Mouse (Mus musculus): ENCODE results near the gene Ankub1.

The Ankub1 gene

DNA sequence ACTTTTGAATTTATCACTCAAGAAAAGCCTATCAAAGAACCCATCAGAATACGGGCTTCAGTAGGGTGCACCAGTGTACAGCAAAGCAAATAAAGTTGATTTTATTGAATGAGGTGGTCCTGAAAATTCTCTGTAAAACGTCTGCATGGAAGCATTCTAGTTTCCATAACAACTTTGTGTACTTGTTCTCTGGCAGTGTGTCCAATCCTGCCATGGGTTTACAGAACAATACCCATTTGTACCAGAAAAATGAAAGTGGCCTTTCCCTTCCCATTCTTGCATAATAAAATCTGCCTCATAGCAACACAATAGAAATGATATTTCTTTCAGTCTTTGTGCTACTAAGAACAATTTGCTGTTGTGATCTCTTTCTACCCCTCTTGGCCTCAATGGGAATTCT, at the start of gene Ankub1:
TSS of gene Ankub1 (minus strand) at position 81 of the 400 bp plus-strand sequence.
- DNase-seq: no peak

DNA sequence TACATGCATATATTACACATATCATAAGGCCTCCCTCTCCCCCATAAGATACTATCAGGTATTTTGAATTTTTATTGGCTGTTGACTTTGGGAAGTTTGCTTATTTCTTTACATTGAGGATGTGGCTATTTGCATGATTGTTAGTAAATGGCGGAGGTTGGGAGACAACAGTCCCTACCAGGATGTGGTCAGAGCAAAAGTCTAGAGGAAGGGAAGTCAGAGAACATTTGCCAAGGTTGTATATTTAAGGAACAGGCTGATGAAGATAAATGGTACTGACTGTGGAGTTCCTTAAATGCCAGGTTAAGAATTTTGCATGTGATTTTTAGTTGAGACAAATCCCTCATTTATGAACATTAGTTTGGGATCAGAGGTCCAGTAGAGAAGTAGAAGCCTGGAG, 47.2 kb upstream of the Ankub1 start:
- DNase-seq: no peak

DNA sequence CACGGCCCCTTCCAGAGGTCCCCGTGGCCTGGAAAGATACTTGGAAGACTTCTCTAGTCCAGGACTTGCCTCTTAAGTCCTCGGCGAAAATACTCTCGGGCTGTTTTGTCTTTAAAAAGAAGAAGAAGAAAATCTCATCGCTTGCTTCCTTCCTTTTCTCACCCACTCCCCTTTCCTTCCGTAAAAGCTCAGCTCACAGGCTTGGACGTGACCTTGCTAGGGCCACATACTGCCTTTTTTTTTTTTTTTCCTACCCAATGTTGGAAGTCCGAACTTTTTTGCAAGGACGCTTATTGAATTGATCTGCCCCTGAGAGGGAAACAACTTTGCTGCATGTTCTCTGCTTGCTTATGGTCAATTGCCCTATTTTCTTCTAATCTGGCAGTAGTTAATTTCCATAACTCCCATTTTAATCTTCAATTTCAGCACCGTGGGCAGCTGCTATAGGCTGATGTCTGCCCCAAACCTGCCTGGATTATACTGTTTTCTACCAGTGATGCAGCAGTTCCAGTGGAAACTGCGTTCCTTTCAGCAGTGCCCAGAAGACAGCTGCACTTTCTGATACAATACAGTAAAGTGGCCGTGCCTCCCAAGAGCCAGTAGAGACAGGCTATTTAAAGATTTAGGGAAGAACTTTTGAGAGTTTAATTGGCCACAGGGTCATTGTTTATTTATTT, 44.0 kb upstream of the Ankub1 start:
- DNase-seq: peak; percentile 36

DNA sequence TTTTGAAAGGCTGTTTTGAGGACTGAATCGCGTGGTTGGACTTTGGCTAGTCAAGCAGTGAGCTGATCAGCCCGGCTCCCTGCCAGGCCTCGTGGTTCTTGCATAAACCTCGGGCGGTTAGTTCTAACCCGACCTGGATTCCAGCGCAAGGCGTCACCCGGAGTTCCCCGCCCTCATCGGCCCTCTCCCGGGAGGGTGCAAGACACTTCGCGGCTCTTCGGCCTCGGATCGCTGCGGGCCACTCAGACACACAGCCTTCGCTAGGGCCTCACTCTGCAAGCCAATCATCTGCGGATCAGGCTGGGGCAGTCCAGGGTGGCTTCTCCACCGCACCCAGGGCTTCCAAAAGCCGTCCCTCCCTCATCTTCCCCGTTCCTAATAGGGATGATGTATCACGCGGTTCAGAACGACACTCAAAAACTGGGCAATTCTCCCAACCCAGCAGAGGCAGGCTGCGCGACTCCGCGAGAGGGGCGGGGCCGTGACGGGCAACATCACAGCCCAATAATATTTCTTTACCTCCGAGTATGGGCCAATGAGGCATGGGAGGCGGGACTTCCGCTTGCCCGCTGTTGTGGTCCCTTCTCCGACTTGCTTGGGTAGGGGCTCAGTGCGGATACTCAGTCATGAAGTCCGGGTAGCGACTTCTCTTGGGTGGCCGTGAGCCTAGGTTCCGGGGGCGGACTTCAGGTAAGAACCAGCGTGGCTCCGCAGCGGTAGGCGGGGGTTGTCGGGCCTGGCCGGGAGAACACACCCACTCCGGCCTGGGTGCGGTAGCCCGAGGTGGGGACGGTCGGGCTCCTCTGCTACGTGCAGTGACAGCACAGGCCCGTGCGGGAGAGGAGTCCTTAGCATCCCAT, 43.1 kb upstream of the Ankub1 start, which contains the start of gene Rnf13:
TSS of gene Rnf13 (plus strand) at position 552 of the 860 bp plus-strand sequence.
- DNase-seq: peak; percentile 96

DNA sequence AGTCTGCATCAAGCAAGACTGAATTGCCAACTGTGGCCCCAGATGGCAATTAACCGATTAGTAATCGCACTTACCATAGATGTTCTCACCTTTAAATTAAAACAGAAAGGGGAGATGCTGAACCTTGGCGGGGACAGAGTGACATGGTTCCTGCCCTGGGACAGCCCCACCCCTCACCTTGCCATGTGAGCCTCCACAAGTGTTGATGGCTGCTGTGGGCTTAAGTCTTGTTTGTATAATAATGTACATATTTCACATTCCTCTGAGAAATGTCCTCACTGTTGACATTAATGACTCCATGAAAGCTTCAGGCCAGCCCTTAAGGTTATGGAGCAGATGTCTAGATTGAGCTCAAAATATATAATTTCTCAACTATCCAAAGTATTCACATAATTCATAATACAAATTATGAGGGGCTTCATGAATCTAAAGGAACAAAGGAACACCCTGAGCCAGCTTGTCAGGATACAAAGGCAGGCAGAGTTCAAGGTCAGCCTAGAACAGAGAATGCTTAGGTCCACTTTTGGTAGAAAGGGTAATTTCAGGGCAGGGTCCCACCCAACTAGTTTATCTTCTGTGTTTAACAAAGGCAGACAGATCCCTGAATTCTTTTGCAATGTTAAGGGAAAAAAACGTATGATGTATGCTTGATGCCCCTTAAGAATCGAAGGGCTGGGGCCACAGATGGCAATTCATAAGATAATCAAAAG, 39.8 kb upstream of the Ankub1 start:
- DNase-seq: no peak

GRCm38 (mm10) chr3:57714151-57714550, 21.6 kb upstream of the Ankub1 start:
- DNase-seq: no peak

DNA sequence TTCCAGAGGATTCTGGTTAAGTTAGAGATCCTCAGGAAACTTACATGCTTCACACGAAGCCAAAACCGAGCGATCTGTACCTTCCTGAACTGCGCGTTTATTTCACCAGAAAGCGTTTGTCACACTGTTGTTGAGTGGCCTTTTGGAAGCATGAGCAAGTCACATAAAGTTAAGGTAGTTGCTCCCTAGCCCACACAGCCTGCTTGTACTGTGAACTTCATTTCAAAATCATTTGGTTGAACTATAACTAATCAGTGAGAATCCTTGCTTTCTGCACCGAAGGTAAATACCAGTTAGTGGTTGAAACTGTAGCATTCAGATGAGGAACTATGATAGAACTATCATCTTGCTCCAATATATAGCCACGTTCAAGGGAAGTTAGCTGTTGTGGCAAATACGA, 4.2 kb upstream of the Ankub1 start:
- DNase-seq: no peak

DNA sequence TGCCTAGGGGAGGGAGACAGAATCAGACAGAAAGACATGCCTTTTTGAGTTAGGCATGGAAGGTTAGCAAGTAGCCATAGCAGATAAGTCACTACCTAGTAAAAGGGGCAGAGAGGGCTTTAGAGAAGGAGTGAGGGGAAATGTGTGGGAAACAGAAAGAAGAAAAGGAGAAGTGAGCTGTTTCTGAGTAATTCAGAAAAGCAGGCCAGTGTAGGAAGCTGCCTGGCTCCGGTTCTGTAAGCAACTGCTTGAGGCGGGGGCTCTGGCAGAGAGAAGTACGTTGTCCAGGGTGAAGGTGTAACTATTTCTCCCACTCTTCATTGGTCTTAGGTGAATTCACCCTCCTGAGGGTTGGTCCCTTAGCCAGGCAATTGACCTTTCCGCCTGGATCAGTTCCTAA, 3.6 kb upstream of the Ankub1 start:
- no peak for DNase-seq

DNA sequence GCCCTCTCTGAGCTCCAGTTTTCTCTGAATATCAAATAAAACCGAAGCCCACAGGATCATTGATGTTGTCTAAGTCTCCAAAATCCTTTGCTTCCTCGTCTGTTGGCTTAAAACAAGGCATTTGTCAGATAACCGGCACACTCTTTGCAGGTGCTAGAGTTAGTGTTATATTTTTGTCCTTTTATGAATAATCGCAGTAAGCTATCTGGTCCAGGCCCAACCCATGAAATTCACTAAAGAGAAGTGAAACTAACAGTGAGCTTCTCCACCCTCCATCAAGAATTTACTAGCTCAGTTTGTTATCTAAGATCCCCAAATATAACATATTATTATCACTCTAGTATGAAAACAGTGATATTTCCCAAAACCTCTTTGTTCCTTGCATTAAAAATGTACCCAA, 827 bp downstream of the Ankub1 start:
- DNase-seq: no peak

DNA sequence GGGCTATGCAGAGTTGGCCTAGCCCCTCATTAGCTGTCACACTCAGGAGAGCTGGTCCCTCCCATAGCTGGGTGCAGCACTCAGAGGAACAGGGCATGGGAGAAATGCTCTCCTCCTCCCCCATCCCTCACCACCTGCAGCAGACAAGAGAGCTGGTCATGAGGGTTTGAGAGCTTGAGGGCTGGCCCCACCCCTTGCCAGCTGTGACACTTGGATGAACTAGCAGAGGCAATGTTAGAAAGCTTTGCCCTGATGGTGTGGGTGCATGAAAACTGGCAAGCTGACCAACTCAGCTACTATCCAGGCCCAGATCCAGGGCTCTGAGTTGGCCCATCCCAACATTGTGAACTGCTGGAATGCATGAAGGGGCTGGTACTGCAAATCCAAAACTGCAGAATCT, 14.8 kb downstream of the Ankub1 start:
- DNase-seq: no peak

GRCm38 (mm10) chr3:57674075-57674474, 18.5 kb downstream of the Ankub1 start:
- DNase-seq: no peak

GRCm38 (mm10) chr3:57673586-57673985, 19.0 kb downstream of the Ankub1 start:
- DNase-seq: no peak

GRCm38 (mm10) chr3:57667054-57667723, 25.4 kb downstream of the Ankub1 start:
- DNase-seq: peak; percentile 87

- no peak for DNase-seq
Measured at GRCm38 (mm10) chr3:57665880-57666279, 26.7 kb downstream of the Ankub1 start.

- no peak for DNase-seq
Measured at GRCm38 (mm10) chr3:57664682-57665081, 27.9 kb downstream of the Ankub1 start.

DNA sequence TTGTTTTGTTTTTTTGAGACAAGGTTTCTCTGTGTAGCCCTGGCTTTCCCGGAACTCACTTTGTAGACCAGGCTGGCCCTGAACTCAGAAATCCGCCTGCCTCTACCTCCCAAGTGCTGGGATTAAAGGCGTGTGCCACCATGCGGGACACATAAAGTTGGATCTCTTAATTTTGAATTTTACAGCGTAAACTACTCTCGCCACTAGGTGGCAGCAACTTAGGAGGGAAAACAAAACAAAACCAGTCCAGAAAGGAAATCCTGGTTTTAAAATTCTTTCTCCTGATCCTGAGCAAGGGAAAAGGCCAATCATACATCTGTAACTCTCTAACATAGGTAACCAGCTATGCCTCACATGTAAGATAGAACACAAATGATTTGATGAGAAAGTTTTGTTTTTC, 28.9 kb downstream of the Ankub1 start:
- peak; percentile 83 for DNase-seq

DNA sequence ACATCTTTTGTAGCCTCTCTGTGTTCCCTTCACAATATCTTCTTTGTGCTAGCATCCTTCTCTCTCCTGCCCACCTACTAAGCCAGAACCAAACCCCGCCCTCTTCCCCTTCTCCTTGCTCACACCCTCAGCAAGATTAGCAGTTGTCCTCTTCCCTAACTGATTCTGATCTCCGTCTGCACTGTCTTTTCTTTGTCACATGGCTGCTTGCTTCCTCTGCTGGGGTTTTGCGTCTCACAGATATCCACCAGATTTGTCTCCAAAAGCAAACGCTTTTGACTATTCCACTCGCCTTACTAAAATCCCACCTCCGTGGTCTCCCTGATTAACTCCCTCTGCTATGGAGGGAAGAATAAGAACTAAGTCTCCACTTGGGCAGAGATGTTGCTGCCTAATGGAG, 34.0 kb downstream of the Ankub1 start:
- DNase-seq: no peak

GRCm38 (mm10) chr3:57653646-57654045, 39.0 kb downstream of the Ankub1 start:
- no peak for DNase-seq

GRCm38 (mm10) chr3:57652485-57652884, 40.1 kb downstream of the Ankub1 start:
- no peak for DNase-seq

DNA sequence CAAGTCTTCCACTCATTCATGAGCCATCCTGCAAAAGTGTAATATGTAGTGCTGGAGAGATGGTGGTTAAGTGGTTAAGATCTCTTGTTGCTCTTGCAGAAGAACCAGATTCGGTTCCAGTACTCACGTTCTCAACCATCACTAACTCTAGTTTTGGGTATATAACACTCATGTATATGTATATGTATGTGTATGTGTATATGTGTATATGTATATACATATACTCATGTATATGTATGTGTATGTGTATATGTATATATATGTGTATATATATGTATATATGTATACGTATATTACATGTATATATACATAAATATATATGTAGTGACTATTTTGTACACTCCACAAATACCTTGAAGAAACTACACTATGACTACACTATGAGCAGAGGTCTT, 40.7 kb downstream of the Ankub1 start:
- no peak for DNase-seq

- peak; percentile 91 for DNase-seq
Measured at GRCm38 (mm10) chr3:57651231-57651864, 41.3 kb downstream of the Ankub1 start, which contains the start of gene Commd2. Gene Commd2, minus strand, starts transcription at chr3:57651715.

DNA sequence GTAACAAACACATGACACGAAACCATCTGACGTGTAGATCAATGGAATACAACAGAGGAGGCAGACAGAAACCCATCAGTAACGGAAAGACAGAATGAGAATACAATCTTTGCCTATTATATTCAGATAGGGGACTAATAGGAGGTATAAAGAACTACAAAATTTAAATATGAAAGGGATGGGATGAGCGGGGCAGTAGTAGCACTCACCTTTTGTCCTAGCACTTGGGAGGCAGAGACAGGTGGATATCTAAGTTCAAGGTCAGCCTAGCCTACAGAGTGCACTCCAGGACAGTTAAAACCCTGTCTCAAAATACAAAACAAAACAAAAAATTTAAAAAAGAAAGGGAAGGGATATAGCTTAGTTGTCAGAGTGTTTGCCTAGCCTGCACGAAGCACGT, 49.4 kb downstream of the Ankub1 start:
- DNase-seq: no peak
